Mouse (Mus musculus) spleen, adult 12 weeks (tissue): ENCODE measurements around the gene Rab25.

Source experiments
- DNase-seq: peaks from one replicate; pipeline ENCODE4 v3.0.0; 2022; ENCODE audit warnings: low spot score

Rab25 gene

DNA sequence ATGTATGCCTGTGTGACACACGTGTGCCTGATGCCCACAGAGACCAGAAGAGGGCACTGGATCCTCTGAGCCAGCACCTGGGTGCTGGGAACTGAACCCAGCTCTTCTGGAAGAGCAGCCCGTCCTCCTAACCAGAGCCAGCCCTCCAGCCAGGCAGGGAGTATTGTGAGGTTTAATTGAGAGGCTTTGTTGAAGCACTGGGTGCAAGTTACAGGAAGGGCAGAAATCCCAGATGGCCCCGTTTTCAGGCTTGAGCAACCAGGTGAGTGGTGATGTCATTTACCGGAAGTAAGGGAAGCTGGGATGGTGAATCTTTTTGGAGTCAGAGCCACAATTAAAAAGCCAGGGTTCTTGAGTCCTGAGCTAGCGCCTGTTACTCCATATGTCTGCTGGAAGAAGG, 23.1 kb downstream of the Rab25 start:
- DNase-seq: no peak

DNA sequence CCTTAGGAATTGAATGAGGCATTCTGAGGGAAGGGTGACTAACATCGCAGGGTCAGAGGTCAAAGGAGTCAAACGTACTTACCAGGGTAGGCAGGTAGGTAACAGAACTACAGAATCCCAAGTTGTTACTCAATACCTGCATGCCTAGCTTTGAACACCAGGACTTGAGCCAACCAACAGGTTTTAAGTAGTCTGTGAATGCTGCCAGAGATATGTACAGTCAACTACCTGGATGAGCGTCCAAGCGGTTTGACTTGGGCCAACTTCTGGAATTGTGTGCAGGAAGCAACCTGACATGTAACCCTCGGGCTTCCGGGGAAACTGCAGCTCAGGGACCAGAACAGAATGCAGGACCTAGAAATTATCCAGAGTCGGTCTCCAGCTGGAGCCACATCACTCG, 25.1 kb downstream of the Rab25 start:
- no peak for DNase-seq

- DNase-seq: peak; percentile 62
Observed at GRCm38 (mm10) chr3:88521803-88522331, 26.2 kb downstream of the Rab25 start.

DNA sequence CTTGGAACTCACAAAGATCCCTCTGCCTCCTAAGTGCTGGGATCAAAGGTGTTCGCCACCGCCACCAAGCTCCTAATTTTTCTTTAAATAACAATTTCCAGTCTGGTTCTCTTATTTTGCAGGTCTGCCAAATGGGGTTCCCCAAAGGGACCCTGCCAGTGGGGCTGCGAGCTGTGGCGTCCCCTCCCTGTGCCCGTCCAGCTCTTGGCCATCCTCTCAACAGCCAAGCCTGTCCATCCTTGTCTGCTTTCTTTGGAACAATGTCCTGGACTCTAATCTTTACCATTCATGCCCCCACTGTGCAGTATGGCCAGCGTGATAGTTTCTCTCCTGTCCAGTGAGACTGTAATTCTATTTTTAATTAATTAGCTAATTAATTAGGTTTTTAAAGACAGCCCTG, 26.9 kb downstream of the Rab25 start:
- DNase-seq: no peak

- DNase-seq: no peak
Observed at GRCm38 (mm10) chr3:88520078-88520477, 28.0 kb downstream of the Rab25 start.

DNA sequence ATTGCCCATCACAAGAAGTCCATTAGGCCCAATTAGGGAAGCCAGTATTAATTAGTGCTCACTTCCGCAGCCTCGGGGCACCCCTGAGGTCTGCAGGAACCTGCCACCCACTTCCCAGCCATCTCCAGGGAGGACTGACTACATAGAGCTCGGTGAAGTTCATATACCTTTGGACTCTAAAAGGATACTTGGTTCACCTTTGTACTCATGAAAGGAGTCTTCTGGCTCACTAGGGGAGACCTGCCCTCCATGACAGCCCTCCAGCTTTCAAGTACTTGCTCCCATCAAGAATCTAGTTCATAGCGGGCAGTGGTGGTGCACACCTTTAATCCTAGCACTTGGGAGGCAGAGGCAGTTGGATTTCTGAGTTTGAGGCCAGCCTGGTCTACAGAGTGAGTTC, 29.7 kb downstream of the Rab25 start:
- no peak for DNase-seq

GRCm38 (mm10) chr3:88516407-88516806, 31.7 kb downstream of the Rab25 start:
- DNase-seq: no peak

DNA sequence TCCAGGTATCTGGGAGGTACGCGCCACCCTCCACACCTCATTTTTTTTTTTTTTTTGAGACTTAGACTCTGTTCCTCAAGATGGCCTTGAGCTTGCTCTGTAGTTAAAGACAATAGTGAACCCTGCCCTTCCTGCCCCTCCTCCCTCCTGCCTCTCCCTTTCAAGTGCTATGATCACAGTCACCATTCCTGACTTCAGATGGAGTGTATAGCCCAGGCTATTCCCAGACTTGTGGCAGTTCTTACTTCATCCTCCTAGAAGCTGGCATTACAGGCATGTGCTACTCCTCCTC, 33.1 kb downstream of the Rab25 start:
- no peak for DNase-seq

- no peak for DNase-seq
Observed at GRCm38 (mm10) chr3:88514231-88515094, 33.6 kb downstream of the Rab25 start.

DNA sequence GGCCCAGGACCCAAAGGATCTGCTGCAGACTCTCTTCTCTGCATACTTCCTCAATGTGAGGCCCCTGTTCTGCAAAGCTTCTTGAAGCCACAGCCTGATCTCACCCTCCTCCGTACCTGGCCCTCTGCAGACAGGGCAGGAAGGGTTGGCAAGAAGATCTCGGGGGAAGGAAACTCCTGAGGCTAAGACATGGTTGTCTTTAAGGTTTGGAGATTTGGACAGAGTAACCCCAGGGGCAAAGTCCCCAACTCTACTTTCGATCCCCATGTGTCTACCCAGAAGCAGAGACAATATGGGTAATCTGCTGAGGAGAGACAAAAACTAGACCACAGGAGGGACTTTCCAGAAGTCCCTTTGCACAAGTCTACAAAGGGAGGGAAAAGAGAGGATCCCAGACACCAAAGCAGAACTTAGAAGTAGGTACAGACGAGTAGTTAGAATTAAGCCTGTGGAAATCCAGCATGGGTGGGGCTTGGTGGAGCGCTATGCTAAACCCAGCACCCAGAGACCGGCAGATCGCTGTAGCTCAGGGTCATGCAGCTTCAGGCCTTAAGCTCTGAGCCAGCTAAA, 34.5 kb downstream of the Rab25 start:
- DNase-seq: no peak

DNA sequence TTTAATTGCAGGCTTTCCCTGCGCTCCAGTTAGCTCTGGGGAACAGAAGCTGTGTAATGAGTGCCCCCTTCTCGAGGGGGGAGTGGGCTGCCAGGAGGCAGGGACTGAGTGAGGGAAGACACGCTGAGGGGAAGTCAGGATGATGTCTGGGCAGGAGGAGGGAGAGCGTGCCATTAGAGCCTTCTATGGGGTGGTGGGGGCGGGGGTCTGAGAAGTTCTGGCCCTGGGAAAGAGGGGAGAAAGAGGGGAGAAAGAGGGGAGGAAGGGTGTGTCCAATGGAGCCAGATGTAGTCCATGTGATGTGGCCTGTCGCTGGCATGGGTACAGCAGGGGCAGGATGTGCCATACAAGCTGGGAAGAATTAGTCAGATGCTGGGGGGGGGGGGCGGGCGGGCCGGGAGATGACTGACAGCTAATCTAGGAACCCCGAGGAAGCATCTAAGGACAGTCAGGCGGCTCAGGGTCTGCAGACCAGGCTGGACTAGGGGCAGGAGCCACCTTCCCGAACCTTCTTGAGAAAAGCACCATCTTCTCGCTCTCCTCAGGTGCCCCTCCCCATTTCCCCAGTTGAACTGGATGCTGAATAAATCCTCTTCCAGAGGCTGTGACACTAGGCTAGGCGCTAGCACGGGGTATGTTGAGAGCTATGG, 35.1 kb downstream of the Rab25 start:
- DNase-seq: no peak

DNA sequence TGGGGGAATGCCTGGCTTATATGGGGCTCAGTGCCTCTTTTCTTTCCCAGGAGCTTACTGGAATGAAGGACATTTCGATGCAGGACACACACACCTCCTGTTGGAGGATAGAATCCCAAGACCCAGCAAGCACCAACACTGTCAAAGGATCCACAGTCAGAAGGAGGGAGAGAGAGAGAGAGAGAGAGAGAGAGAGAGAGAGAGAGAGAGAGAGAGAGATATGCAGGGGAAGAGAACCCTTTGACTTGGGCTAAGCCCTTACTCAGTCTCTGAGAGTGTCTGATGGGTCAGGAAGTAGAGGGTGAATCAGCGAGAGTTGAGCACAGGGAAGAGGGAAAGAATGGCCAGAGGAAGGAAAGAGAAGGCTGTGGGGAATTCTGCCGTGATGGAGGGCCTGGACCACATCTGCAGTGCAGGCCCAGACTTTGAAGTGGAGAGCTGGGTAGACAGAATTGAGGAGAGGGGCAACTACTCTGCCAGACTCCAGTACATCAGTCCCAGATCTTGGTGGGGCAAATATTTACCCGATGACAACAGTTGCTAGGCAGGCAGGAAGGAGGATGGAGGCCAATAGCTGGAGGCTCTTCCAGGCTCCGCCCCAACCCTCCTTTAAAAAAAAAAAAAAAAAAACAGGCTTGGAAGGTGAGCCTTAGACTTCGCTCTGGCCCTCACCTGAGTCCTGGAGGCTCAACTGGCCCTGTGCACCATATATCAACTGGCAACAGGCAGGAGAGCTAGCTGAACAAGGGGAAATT, 35.8 kb downstream of the Rab25 start:
- no peak for DNase-seq

DNA sequence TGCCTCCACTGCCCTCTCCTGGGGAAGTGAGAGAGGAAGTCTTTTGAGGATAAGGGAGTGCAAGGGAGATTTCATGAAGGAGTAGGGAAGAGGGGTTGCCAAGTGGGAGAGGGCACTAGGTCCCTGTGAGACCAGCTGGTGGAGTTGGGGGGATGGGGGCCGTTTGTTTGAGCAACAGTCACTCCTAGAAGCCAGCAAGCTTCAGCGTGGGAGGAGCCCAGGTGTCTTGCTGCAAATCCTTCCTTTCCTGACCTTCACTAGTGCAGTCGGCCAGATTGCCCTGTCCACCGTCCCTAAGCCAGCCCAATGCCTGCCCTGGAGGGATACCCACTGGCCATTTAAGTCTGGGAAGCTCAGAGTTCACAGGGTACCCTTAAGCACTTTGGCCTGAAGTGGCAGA, 36.5 kb downstream of the Rab25 start:
- DNase-seq: no peak

DNA sequence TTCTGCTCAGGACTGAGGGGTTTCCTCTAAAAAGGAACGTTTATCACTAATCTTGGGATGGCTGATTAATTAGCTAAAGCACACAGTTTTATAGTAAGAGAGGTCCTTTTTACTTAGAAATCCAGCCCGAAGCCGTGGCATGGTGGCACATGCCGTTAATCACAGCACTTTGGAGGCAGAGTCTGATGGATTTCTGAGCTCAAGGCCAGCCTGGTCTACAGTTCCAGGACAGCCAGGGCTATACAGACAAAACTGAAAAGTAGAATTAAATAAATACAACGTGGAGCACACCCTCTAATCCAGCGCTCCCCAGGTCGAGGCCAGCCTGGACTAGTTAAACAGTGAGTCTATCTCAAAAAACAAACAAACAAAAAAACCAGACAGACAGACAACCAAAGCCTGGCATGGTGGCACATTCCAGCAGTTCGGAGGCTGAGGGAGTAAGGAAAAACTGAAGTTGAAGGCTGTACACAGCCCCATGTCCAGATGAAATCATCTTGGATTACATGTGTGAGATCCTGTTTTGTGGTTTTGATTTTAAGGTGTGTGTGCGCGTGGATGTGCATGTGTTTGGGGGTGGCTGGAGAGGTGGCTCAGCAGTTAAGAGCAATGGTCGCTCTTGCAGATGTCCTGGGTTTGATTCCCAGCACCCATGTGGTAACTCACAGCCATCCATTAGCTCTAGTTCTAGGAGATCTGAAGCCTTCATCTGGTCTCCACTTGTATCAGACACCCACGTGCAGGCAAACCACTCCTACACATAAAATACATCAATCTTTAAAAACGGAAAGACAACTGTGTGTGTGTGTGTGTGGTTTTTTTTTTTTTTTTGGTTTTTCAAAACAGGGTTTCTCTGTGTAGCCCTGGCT, 37.4 kb downstream of the Rab25 start:
- no peak for DNase-seq

DNA sequence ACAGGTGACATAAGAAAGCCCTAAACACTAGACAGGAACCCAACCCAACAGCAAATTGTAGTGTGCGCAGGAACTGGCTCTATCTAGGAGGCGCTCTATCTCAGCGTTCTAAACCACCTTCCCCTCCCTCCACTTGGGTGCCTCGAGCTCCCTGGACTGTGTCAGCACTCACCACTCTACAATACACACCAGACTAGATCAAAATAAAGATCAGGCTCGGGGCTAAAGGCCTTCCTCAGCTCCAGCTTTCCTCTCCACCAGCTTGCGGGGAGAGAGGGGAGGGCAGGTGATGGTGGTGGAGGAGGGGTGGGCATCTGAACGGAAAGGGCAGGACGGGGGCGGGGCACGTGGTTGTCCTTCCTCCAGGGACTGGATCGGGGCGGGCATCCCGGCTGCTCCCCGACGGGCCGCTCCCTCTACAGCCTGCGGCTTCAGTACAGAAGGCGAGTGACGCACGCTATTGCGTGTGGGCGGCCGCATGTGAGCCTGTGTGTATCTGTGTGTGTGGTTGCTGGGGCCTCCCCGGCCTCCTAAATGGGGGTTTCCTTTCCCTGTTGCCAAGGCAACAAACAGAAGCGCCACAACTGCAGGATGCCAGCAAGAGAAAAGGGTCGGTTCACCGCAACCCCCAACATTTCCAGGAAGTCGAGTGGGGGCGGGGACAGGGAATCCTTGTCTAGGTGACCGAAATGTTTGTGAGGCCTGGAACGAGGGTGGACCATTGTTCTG, 38.2 kb downstream of the Rab25 start, which contains the start of gene Lmna:
Lmna (minus strand) TSS at position 265 of the 729 bp plus-strand sequence.
- peak; percentile 83 for DNase-seq

GRCm38 (mm10) chr3:88509250-88509649, 38.9 kb downstream of the Rab25 start:
- DNase-seq: no peak

GRCm38 (mm10) chr3:88505765-88506164, 42.3 kb downstream of the Rab25 start:
- no peak for DNase-seq

- no peak for DNase-seq
Observed at GRCm38 (mm10) chr3:88505081-88505480, 43.0 kb downstream of the Rab25 start.

DNA sequence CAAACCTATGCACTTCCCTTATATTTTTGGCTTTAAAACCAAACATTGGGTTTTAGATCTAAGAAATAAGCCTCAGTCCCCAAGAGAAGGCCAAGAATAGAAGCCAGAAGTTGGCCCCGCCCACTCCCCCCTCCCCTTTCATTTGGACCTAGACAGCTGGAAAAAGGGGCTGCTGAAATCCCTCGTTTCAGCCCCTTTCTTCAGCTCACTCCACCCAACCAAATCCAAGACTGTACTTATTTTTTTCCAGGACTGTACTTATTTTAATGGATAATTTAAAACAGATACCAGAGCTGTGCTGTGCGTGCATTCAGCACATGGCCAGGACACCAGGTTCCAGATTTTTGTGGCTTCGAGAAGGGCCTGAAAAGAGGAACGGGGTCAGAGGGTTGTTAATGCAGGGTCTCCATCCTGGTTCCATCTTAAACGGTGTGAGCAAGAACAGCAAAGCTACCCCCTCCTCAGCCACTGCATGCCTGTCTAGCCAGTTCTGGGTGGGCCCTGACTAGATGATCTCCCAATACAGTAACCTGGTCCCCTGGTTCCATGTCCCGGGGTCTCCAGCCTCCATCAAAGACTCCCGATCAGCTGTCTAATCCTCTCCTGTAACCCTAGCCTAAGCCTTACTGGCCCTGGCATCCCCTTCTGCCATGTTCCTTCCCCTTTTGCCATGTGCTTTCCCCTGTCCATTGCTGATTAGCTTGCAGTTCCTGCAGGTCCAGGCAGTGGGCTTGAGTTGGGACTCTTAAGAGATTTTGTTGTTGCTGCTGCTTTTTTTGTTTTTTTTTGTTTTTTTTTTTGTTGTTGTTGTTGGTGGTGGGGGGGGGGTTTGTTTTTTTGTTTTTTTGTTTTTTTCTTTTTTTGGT, 44.0 kb downstream of the Rab25 start:
- no peak for DNase-seq

DNA sequence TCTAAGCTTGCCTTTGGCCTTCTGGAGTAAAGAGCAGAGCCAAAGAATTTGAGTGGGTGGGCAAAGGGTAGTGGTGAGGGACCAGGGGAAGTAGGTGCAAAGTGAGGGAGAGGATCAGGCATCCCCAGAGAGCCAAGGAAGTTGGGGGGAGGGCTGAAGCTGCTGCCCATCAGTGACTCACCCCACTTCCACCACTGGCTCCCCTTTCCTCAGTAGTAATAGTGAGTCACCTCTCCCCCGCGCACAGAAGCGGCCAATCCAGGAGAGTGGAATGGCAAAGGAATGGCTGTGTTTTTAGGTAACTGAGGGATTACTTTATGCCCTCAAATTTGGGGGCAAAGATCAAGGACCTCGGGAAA, 44.6 kb downstream of the Rab25 start:
- DNase-seq: no peak
